Mouse (Mus musculus): ENCODE data around the gene Dop1a. TPM values are rescaled to one million over a fixed set of nuclear protein-coding genes. Genes with fewer than 3 reads are reported as not detected.

Dop1a gene
- polyA plus RNA-seq, 1 experiment from 2014 or later: 12.5 TPM

DNA sequence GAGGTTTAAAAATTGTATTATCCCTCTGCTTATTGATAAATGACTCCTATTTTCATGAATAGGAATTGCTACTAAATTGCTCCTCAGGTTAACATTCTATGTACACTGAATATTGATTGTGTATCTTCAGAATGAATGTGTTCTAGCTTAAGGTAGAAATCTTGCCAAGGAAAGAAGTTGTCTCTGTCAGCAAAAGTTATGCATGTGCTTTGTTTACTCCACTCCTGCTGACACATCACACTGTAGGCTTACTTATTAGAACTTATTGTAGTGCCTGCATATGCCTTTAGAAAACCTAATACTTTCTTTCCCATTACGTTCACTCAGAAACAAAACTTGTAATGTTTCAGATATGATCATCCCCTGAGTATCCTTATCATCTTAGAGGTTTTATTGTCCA, 15.3 kb downstream of the Dop1a start:
- Histone ChIP-seq H3K27ac (ENCODE audit: low read length) (no peak overlapping the region), H3K4me1 (ENCODE audit: insufficient read depth, low read depth, low read length) (peaks cover 3% of the 10 kb centered on the region; the same call in 1 of the 2 replicates), H3K9me3 (ENCODE audit: low read length) (no peaks in the 10 kb centered on the region), H3K36me3 (ENCODE audit: insufficient read depth, low read length) (no peaks in the 10 kb centered on the region), H3K4me3 (ENCODE audit: low read depth, low read length) (no peak overlapping the region), H3K27me3 (replicated peaks; ENCODE audit: insufficient read depth, low read length) (no peaks in the 10 kb centered on the region), H3K4me2 (replicated peaks; ENCODE audit: low read depth, low read length) (no peak overlapping the region), H3K9ac (replicated peaks; ENCODE audit: low read depth) (no peak overlapping the region)
- DNase-seq (ENCODE audit: low spot score) (no peak), ATAC-seq (no peak)
- TF ChIP-seq CTCF (IDR thresholded peaks at IDR 0.05) (no peak), EP300 (IDR thresholded peaks at IDR 0.05) (no peak)
- 81% methylated on average over 1 of the region's 1 CpGs for WGBS

GRCm38 (mm10) chr9:86491740-86492139, 24.8 kb downstream of the Dop1a start:
- 0 out of 2 replicates have a peak, but pooled peaks cover 7% of the 10 kb centered on the region for H3K36me3 ChIP-seq (ENCODE audit: insufficient read depth, low read length)
- H3K27ac ChIP-seq (ENCODE audit: low read length): no peak overlapping the region
- H3K27me3 ChIP-seq (replicated peaks; ENCODE audit: insufficient read depth, low read length): no peaks in the 10 kb centered on the region
- no peak overlapping the region for H3K4me2 ChIP-seq (replicated peaks; ENCODE audit: low read depth, low read length)
- no peak overlapping the region for H3K4me3 ChIP-seq (ENCODE audit: low read depth, low read length)
- WGBS: 89% methylated on average over 2 of the region's 2 CpGs
- ATAC-seq (no peak), DNase-seq (ENCODE audit: low spot score) (no peak)
- no peaks in the 10 kb centered on the region for H3K9me3 ChIP-seq (ENCODE audit: low read length)
- TF ChIP-seq CTCF (IDR thresholded peaks at IDR 0.05) (no peak), EP300 (IDR thresholded peaks at IDR 0.05) (no peak)
- H3K9ac ChIP-seq (replicated peaks; ENCODE audit: low read depth): no peak overlapping the region
- no peaks in the 10 kb centered on the region for H3K4me1 ChIP-seq (ENCODE audit: insufficient read depth, low read depth, low read length)

DNA sequence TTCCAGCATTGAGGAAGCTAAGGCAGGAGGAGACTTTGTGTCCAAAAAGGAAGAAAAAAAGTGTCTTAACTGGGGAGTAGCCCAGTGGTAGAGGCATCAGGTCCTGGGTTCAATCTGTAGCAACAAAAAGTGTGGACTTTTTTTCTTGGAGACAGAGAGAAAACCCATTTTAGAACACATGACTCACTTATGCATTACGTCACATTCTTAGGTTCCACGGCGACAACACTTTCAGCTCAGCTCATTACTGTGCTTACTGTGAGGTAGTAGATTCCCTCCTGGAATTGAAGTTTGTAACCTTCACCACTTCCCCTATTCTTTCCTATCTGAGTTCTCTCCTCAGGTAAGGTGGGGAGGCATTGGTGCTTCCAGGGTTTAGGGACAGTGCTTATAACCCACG, 29.3 kb downstream of the Dop1a start:
- ATAC-seq (no peak), DNase-seq (ENCODE audit: low spot score) (no peak)
- H3K9ac ChIP-seq (replicated peaks; ENCODE audit: low read depth): no peak overlapping the region
- no peak overlapping the region for H3K27ac ChIP-seq (ENCODE audit: low read length)
- no peaks in the 10 kb centered on the region for H3K4me1 ChIP-seq (ENCODE audit: insufficient read depth, low read depth, low read length)
- no peak overlapping the region for H3K4me3 ChIP-seq (ENCODE audit: low read depth, low read length)
- H3K27me3 ChIP-seq (replicated peaks; ENCODE audit: insufficient read depth, low read length): no peaks in the 10 kb centered on the region
- TF ChIP-seq CTCF (IDR thresholded peaks at IDR 0.05) (no peak), EP300 (IDR thresholded peaks at IDR 0.05) (no peak)
- no peak overlapping the region for H3K4me2 ChIP-seq (replicated peaks; ENCODE audit: low read depth, low read length)
- H3K36me3 ChIP-seq (ENCODE audit: insufficient read depth, low read length): 0 out of 2 replicates have a peak, but pooled peaks cover 3% of the 10 kb centered on the region
- no peaks in the 10 kb centered on the region for H3K9me3 ChIP-seq (ENCODE audit: low read length)
- WGBS: 83% methylated on average over 4 of the region's 4 CpGs

- no peak for DNase-seq (ENCODE audit: low spot score)
Observed at GRCm38 (mm10) chr9:86499083-86499482, 32.1 kb downstream of the Dop1a start.

GRCm38 (mm10) chr9:86507437-86507836, 40.5 kb downstream of the Dop1a start:
- Histone ChIP-seq H3K9me3 (ENCODE audit: low read length) (no peaks in the 10 kb centered on the region), H3K27me3 (replicated peaks; ENCODE audit: insufficient read depth, low read length) (no peaks in the 10 kb centered on the region), H3K4me2 (replicated peaks; ENCODE audit: low read depth, low read length) (no peak overlapping the region), H3K27ac (ENCODE audit: low read length) (no peak overlapping the region), H3K36me3 (ENCODE audit: insufficient read depth, low read length) (0 out of 2 replicates have a peak, but pooled peaks cover 10% of the 10 kb centered on the region), H3K4me1 (ENCODE audit: insufficient read depth, low read depth, low read length) (no peaks in the 10 kb centered on the region), H3K9ac (replicated peaks; ENCODE audit: low read depth) (no peak overlapping the region), H3K4me3 (ENCODE audit: low read depth, low read length) (no peak overlapping the region)
- 85% methylated on average over 4 of the region's 4 CpGs for WGBS
- no peak for ATAC-seq
- no peak for TF ChIP-seq CTCF (IDR thresholded peaks at IDR 0.05)
- TF ChIP-seq EP300 (IDR thresholded peaks at IDR 0.05): no peak
- no peak for DNase-seq (ENCODE audit: low spot score)

More at GRCm38 (mm10) chr9:86499083-86499482, 32.1 kb downstream of the Dop1a start:
- no peak overlapping the region for H3K4me3 ChIP-seq (ENCODE audit: low read depth, low read length)
- no peaks in the 10 kb centered on the region for H3K9me3 ChIP-seq (ENCODE audit: low read length)
- no peaks in the 10 kb centered on the region for H3K4me1 ChIP-seq (ENCODE audit: insufficient read depth, low read depth, low read length)
- no peaks in the 10 kb centered on the region; the same call in 1 of the 2 replicates for H3K36me3 ChIP-seq (ENCODE audit: insufficient read depth, low read length)
- H3K4me2 ChIP-seq (replicated peaks; ENCODE audit: low read depth, low read length): no peak overlapping the region
- WGBS: 95% methylated on average over 3 of the region's 3 CpGs
- ATAC-seq: no peak
- H3K9ac ChIP-seq (replicated peaks; ENCODE audit: low read depth): no peak overlapping the region
- TF ChIP-seq CTCF (IDR thresholded peaks at IDR 0.05): no peak
- no peak for TF ChIP-seq EP300 (IDR thresholded peaks at IDR 0.05)
- H3K27ac ChIP-seq (ENCODE audit: low read length): no peak overlapping the region
- no peaks in the 10 kb centered on the region for H3K27me3 ChIP-seq (replicated peaks; ENCODE audit: insufficient read depth, low read length)

- WGBS: 93% methylated on average over 5 of the region's 5 CpGs
- H3K9ac ChIP-seq (replicated peaks; ENCODE audit: low read depth): no peak overlapping the region
- H3K27me3 ChIP-seq (replicated peaks; ENCODE audit: insufficient read depth, low read length): no peaks in the 10 kb centered on the region
- peaks cover 11% of the 10 kb centered on the region; the same call in 1 of the 2 replicates for H3K36me3 ChIP-seq (ENCODE audit: insufficient read depth, low read length)
- no peaks in the 10 kb centered on the region for H3K4me1 ChIP-seq (ENCODE audit: insufficient read depth, low read depth, low read length)
- no peak for TF ChIP-seq EP300 (IDR thresholded peaks at IDR 0.05)
- no peak for TF ChIP-seq CTCF (IDR thresholded peaks at IDR 0.05)
- ATAC-seq: no peak
- no peak for DNase-seq (ENCODE audit: low spot score)
- H3K4me2 ChIP-seq (replicated peaks; ENCODE audit: low read depth, low read length): no peak overlapping the region
- H3K27ac ChIP-seq (ENCODE audit: low read length): no peak overlapping the region
- H3K4me3 ChIP-seq (ENCODE audit: low read depth, low read length): no peak overlapping the region
- no peaks in the 10 kb centered on the region for H3K9me3 ChIP-seq (ENCODE audit: low read length)
Observed at GRCm38 (mm10) chr9:86513733-86514132, 46.8 kb downstream of the Dop1a start.

DNA sequence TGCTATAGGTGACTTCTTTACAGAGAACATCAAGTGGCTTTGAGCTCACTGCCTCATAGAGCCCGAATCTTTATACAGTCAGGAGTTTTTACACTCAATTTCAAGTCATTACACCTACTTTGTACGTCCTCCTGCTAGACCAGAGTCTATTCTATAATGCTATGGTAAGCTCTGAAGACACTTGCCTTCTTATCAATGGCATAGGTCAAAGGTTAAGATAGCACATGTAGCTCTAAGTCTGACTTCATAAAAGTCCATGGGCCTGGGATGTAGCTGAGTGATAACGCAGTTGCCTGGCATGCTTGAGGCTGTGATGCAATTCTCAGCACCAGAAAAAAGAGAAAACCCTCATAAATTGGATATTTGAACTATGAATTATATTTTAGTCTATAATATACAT, 47.4 kb downstream of the Dop1a start:
- Histone ChIP-seq H3K36me3 (ENCODE audit: insufficient read depth, low read length) (peaks cover 11% of the 10 kb centered on the region; the same call in 1 of the 2 replicates), H3K4me2 (replicated peaks; ENCODE audit: low read depth, low read length) (no peak overlapping the region), H3K27ac (ENCODE audit: low read length) (no peak overlapping the region), H3K9ac (replicated peaks; ENCODE audit: low read depth) (no peak overlapping the region), H3K27me3 (replicated peaks; ENCODE audit: insufficient read depth, low read length) (no peaks in the 10 kb centered on the region), H3K9me3 (ENCODE audit: low read length) (no peaks in the 10 kb centered on the region), H3K4me3 (ENCODE audit: low read depth, low read length) (no peak overlapping the region), H3K4me1 (ENCODE audit: insufficient read depth, low read depth, low read length) (no peaks in the 10 kb centered on the region)
- TF ChIP-seq EP300 (IDR thresholded peaks at IDR 0.05): no peak
- no peak for TF ChIP-seq CTCF (IDR thresholded peaks at IDR 0.05)
- no peak for DNase-seq (ENCODE audit: low spot score)
- WGBS: 86% methylated on average over 3 of the region's 3 CpGs
- ATAC-seq: no peak

Data from lung, postnatal 0 days (tissue).